Mouse (Mus musculus): ENCODE results near the gene Rsph9. TPM values are rescaled to one million over a fixed set of nuclear protein-coding genes. Genes with fewer than 3 reads are reported as not detected.

Rsph9 gene
- total RNA-seq, 2 experiments from 2014 or later = 17.9 to 21.9 TPM

DNA sequence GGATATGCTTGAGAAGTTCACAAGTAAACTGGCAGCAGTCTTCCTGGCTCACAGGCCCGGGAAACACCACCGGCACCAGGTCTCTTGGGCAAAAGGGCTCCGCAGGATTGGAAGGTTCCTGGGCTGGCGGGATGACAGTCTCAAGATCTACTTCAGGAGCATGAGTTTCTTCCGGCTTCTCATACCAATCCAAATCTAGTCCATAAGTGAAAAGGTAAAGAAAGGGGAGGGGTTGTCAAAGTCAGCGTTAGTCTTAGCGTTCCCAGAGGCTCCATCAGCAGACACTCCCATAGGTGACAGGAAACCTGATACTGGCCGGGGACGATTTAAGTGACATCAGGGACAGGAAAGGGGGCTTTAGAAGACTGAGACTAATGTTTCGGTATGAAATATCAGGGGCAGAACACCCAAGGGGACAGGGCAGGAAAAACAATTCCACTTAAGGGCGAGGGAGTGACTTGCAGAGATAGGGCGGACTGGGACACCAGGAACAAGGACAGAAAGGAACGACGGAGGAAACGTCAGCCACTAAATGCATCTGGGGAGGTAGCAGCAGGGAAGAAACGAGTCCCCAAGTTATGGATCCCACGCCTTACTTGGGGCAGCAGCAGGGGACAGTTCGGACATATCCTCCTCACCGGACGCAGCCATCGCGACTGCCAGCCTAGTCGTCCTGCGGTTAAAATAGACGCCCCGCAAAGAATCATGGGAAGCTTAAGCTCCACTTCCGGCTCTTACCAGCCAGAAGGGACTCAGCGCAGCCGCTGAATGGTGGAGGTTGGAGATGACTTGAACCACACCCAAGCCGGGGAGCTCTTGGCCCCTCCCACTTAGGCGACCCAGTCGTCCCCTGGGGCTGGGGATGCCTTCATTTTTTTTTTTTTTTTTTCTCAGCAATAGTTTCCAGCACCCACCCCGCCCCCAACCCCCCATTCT, 9.1 kb upstream of the Rsph9 start, which contains the start of gene Mad2l1bp:
TSS of gene Mad2l1bp (minus strand) at position 707 of the 936 bp plus-strand sequence.
- DNase-seq (ENCODE audit: low spot score in 2 of 2) = peak; percentile 88 to 89

DNA sequence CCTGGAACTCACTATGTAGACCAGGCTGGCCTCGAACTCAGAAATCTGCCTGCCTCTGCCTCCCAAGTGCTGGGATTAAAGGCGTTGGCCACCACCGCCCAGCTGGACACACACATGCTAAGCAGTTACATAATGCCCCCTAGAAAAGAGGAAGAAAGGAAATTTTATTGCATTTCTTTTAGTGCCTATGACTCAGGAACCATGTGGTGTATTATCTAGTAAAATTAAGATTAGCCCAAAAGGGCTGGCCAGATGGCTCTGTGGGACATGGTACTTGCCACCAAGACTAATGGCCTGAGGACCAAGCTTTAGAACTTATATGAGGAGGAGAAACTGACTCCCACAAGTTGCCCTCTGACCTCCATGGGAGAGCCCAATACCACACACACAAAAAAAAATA, 4.1 kb downstream of the Rsph9 start:
- no peak for DNase-seq (ENCODE audit: low spot score in 2 of 2)

DNA sequence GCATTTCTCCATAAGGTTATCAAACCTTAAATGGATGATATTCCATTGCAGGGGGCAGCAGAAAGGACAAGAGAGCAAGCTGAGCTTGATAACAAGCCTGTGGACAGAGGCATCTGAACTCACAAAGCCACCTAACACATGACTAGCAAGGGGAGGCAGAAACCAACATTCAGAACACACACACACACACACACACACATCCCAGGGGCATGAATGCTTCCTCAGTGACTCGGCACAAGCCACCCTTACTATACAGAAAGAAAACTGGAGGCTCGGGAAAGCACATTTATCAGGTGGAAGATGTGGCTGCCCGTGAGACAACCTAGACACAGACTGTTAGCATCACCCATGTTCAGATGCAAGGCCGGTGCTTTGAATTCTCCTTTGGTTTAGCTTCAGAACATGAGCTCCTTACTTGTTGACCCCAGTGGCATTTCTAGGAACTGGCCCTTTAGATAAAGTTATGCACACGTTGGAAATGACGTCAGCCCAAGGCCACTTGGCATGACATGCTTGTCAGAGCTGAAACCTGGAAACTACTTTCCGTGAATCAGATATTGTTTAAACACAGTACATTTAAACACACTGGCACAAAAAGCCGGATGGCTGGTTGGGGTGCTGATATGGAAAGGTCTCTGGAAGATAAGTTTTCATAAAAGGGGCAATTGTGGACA, 5.3 kb downstream of the Rsph9 start:
- no peak for DNase-seq (ENCODE audit: low spot score in 2 of 2)

DNA sequence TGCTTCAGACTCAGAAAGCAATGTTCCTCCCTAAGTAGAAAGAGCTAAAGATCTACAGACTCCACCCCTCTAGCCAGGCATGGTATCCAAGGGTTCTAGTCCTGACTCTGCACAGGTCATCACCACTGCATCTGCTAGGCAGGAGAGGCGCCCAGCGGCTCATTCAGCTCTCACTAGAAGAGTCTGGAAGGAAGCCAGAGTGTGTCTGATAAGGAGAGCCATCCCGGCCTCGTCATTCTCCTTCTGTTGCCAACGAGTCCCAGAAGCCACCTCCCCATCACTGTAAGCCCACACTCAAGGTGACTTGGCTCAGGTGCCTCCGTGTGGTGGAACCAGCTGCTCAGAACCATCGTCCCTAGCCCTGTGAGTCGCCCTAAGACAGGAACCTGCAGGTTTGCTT, 11.2 kb downstream of the Rsph9 start:
- no peak for DNase-seq (ENCODE audit: low spot score in 2 of 2)

DNA sequence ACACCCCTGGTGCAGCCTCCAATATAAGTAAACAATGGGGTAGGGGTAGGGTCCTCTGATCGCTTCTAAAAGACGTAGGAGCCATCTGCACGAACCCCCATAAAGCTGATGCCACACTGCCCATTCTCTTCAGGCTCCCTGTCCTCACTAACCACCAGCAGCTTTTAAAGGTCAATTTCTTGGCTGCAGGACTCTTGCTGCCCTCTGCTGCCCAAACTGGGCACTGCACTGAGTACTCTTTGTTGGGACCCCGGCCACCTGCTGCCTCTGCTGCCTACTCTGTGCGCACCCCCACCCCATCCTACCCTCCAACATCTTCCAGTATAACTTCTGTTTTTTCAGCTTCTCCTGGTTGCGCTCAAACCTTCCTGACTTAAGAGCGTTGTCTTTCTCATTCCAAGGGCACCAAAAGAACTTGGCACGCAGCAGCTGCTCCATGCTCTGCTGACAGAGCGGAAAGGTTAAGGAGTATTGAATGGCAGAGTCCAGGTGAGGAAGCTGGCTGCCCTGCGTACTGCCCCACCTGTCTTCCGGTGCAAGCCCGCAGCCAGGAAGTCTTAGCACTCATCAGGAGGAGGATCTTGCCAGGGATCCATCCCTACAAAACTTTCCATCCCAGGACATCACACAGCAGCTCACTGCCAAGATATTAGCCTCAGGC, 11.8 kb downstream of the Rsph9 start:
- DNase-seq (ENCODE audit: low spot score in 2 of 2) = peak; percentile 65 to 74

DNA sequence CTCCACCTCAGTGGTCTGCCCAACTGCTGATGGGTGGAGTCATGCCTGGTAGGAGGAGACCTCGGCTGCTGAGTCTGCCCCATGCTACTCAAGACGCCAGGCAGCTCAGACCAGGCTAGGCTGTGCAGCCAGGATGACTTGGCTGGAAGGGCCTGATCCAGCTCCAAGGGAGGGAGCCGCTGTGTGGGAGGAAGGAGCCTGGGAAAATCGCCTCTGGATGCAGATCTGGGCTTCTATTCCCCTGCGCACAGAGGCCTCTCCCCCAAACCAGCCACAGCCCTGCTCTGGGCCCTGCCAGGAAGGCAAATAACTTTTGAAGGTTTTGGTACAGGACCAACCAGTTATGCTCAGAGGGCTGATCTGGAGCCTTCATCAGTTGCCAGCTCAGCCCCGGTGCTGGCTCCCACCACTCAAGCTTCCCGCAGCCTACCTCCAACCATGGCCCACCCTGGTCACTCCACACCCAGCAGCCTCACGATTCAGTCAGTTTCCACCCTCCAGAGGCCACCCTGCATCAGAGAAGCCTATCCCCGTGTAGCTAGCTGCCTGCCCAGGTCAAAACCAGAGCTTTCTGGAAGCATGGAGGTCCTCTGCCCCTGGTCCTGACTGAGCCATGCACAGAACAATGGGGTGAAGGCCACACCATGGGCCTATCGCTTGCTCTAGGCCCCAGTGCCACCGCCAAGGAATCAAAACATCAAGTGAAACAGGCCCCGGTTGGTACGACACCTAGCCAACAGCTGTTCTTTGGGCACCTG, 14.1 kb downstream of the Rsph9 start:
- DNase-seq (ENCODE audit: low spot score in 2 of 2) = no peak

DNA sequence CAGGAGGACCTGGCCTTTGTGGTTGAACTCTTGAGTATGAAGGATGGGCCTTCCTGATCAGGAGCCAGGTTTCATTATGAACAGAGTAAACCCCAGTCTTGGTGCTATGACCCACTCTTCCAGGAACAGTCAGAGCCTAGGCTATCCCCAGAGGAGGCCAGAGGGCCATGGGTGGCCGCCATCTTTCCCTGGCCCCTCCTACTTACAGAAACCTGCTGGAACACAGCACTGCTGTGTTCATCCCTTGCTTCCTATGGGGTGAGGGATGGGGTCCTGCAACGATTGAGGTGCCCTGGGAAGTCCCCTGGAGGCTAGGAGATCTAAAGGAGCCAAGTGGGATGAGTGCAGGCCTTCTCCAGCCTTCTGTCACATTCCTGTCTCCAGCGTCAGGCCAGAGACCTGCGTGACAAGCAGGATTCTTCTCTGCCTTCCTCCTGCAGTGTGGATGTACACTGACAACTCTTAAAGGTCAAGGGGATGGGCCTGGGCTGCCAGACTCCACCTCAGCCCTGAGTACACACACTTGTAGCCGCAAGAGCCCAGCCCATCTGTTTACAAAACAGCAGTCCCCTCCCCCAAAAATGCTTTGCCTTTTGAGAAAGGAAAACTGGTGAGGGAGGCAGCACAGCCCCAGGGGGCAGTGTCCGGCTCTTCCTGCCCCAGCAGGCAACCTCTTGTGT, 16.1 kb downstream of the Rsph9 start:
- DNase-seq (ENCODE audit: low spot score in 2 of 2) = no peak

DNA sequence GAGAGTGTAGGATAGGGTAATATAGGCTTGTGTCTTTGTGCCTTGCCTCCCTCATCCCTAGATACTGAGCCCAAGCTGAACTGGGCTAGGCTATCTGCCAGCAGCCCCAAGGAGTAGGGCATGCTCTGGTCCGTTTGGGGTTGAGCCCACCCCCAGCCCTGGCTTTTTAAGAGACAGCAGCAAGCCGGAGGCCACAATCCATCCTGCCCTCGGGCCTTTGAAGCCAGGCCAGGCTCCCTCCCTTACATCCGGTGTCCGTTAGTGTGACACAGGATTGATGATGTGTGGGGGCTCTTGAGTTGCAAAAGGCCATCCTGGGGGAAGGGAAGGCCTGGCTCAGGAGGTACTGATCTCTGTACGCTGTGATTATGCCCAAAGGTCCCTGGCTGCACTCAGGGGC, 17.4 kb downstream of the Rsph9 start:
- no peak for DNase-seq (ENCODE audit: low spot score in 2 of 2)

DNA sequence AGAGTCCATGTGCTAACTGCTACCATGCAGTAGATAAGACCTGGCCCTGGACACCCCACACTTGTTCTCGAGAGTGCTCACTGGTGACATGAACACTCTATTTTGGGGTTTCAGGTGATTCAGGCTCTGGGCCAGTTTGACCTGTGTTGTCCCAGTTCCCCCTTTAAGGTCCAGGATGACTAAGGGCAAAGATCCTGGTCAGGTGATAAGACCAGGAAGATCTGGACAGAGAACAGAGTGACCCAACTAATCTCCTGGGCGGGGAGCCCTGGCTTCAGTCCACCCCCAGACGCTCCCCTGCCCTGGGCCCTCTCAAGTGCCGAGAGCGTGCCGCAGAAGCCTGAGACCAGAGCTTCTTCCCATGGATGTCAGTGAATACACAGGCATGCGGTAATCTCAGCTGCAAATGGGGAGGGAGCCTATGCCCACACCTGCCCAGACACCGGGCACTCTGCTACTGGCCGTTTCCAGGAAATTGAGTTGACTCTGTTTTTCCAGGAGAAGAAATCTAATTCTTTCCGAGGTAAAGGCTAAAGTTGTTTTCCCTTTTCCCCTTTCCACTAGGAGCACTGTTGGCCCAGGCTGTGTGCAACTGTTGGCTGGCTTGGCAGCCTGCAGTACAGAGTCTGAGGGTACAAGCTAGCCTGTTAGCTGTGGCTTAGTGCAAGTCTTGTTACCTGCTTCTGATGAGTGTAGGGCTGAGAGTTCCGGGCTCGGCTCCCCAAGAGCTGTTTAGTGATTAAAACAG, 19.9 kb downstream of the Rsph9 start:
- no peak for DNase-seq (ENCODE audit: low spot score in 2 of 2)

DNA sequence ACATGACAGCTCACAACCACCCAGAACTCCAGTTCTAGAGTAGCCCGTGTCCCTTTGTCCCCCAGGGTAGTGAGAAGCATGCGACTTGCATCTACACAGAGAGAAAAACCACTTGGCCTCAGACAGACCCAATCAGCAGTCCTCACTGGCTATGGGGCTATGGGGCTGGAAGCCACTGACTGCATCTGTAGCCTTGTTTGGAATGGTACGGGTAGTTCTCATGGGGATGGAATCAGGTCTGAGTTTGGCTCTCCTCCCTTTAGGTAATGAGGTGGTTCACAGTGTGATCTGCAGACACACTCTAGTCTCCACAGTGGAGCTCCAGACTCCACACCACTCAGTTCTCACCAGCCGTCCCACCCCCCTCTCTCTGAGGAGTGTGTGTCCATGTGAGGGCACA, 20.7 kb downstream of the Rsph9 start:
- DNase-seq (ENCODE audit: low spot score in 2 of 2) = no peak

DNA sequence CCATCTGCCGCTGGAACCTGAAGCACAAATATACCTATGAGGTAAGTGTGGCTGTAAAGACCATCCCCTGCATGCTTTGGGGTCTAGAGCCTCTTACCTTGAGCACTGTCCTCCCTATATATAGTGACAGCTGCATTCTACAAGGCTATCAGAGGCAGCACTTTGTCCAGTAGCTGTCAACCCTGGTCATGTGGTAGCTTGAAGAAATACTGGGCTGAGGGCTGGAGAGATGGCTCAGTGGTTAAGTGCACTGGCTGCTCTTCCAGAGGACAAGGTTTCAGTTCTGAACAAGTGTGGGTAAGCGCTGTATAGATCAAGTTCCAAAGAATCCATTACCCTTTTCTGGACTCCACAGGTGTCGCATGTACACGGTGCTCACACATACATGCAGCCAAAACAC, 21.2 kb downstream of the Rsph9 start:
- DNase-seq (ENCODE audit: low spot score in 2 of 2) = no peak

DNA sequence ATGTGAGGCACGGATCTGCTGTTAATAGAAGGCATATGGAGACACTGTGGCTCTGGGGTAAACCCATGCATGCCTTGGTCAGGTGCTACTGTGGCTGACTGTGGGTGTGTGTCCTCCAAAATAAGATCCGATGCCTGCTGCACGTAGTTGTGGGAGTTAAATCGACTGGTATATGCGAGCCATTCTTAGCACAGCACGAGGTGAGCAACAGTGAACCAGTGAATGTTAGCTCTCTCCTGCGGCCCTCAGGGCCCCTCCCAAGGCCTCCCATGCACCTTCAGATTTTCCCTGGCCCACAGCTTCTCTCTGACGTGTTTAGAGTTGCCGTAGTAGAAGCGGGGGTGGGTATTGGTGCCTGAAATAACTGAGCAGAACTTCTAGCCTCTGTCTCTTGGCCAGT, 24.4 kb downstream of the Rsph9 start:
- peak; percentile 12 to 56 for DNase-seq (ENCODE audit: low spot score in 2 of 2)

DNA sequence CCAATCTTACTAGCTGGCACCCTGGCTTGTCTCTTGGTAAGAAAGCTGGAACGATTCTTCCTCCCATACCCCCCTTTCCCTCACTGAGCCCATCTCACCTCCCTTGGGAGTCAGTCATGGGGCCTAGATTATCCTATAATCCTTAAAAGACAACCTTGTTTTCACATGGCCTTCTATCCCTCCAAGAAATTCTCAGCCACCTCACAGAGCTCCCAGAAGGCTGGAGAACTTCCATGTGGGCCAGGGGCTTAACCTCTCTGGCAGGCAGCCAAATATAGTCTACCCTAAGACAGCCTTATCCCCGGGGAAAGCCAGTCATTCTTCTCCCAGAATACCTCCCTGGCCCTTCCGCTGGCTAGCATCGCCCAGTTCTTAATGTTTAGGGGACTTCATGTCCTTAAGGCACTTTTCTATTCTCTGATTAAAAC, 25.6 kb downstream of the Rsph9 start:
- no peak for DNase-seq (ENCODE audit: low spot score in 2 of 2)

DNA sequence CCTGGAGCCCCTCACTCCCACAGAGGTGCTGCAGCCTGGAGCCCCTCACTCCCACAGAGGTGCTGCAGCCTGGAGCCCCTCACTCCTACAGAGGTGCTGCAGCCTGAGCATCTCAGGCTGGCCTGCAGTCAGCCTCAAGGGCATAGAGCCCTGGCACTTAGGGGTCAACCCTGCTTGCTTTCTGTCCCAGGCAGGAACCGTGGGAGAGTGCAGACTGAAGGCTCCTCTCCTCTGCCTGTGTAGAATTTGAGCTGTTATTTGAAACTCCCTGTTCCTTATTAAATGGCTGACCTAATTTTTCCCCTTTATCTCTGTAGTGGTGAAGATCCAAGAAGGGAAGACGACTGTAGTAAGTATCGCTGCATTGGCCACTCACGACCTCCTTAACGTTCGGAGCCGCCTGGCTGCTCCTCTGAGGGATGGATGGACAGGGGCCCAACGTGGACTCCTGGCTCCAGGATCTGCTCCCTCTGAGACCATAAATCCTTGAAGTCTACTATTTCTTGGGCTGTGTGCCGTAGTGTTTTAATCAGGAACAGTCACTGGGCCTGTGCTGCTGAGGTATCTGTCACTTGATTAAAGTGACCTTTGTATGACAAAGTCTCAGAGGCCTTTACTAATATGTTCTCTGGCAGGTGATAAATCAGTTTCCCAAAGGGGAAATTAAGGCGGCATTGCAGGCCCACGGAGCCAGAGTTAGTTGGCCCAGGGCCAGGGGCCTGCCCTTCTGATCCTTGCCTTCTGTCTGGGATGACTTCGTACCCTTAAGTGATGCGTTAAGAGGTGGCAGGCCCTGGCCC, 26.2 kb downstream of the Rsph9 start:
- no peak for DNase-seq (ENCODE audit: low spot score in 2 of 2)

DNA sequence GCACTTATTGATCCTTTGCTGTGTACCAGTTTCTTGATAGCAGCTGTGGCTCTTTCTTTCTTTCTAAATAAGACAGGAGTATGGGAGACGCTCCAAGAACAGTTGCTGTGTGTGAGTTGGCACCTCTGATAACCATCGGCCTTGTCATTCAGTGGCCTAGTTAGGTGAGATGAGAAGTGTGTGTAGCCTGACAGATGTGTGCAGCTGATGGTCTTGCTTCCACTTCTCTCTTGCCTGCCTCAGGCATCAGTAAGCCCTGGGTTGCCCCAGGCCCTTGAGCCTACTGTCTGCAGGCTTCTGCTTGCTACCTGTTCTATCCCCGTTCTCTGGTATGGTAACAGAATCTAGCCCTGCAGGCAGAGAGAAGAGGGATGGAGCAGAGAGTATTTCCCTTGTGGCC, 27.1 kb downstream of the Rsph9 start:
- no peak for DNase-seq (ENCODE audit: low spot score in 2 of 2)

DNA sequence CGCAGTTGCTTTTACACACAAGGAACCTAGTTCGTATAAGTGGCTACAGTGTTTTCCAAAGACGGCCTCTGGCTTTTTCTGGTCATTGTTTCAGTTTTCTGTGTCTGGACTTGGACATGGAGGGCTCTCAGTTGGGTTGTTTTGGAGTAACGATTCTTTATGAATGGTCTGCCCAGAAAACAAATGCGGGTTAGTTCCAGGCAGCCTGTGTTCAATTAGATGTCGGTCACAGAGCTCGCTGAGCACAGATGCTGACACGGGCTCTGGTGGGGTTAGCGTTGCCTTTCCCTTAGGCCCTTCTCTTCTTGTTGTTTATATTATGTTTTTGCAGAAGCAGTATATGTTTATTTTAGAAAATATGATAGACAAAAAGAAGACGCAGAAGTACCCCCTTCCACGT, 27.9 kb downstream of the Rsph9 start:
- no peak for DNase-seq (ENCODE audit: low spot score in 2 of 2)

DNA sequence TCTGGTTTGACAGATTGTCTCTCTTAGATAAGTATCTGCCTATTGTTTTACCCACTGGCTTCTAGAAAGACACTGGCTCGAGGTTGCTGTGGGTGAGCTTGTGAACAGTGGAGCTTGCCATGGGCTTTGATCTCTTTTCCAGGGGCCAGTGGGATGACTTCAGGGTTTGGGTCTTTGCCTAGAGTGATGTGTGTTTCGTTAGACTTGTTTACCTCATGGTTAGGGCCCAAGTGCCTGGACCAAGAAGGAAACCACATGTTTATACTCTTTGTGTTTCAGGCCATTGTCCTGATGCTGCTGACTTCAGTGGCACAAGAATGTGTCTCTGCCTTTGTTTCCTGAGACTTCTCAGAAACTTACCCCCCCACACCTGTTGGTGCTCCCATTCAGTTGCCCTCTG, 28.5 kb downstream of the Rsph9 start:
- no peak for DNase-seq (ENCODE audit: low spot score in 2 of 2)

DNA sequence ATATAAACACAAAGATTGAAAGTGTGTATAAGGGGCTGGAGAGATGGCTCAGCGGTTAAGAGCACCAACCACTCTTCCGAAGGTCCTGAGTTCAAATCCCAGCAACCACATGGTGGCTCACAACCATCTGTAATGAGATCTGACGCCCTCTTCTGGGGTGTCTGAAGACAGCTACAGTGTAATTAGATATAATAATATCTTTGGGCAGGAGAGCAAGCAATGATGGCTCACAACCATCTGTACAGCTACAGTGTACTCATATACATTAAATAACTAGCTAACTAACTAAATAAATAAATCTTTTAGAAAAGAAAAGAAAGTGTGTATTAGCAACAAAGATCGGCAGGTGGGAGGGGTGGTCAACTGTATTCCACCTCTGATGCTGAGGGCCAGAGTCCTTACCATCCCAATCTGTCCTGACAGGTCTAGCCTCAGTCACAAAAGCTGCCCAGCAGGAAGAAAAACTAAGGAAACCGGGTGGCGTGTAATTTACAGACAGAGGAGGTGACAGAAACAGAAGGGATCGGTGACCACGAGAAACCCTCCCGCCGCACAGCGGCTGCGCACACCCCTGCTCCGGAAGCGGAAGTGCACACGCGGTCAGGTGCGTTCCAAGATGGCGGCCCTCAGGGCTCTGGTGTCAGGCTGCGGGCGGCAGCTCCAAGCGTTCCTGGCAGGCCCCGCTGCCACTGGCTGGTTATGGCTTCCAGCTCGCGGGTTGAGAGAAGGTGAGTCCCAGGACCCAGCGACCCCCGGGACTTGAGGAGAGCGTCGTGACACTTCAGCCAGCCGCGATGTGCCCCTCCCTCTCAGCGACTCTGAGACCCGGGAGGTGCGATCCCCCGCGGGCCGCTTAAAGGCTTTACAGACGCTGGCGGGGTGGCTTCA, 33.4 kb downstream of the Rsph9 start, which contains the start of gene Mrps18a:
TSS of gene Mrps18a (plus strand) at position 585 of the 888 bp plus-strand sequence.
- peak; percentile 89 for DNase-seq (ENCODE audit: low spot score in 2 of 2)
